Mouse (Mus musculus) intestine, embryonic 16.5 days (tissue): ENCODE measurements at regions not wholly inside any gene's neighbourhood (a gene's known extent, or its start where the extent isn't known, plus 50 kb on each side); places are given as distances from the start of the nearest gene placed in this dataset.
"Not testable (repeated sequence)": the region's sequence is repeated elsewhere in the genome, so short reads cannot be mapped to it uniquely, and the experiment has no call there.

ENCODE experiments used
- ATAC-seq: fragments of 200-750 bp; cut with Nextera tagmentation; 2 replicates; pipeline ENCODE4 v1.8.0; 2017; ENCODE audit warnings: moderate TSS enrichment, moderate library complexity
- H3K27ac ChIP-seq: fragments of 300-500 bp; sonication (generic); 2 replicates; pipeline ENCODE4 v1.5.1; 2014; ENCODE audit warnings: mild to moderate bottlenecking, low read length
- H3K27me3 ChIP-seq: fragments of 300-500 bp; sonication (generic); replicated peaks from 2 replicates; pipeline ENCODE4 v1.6.1; 2014; ENCODE audit warnings: low read length, control low read depth, mixed read lengths; ENCODE audit not compliant: control insufficient read depth, insufficient read depth
- H3K36me3 ChIP-seq: fragments of 300-500 bp; sonication (generic); 2 replicates; pipeline ENCODE4 v1.6.1; 2014; ENCODE audit warnings: low read length, control low read depth; ENCODE audit not compliant: control insufficient read depth, insufficient read depth
- H3K4me1 ChIP-seq: fragments of 300-500 bp; sonication (generic); 2 replicates; pipeline ENCODE4 v1.6.1; 2014; ENCODE audit warnings: low read length, control low read depth, mixed read lengths; ENCODE audit not compliant: control insufficient read depth, insufficient read depth
- H3K4me2 ChIP-seq: fragments of 300-500 bp; sonication (generic); 2 replicates; pipeline ENCODE4 v1.6.1; 2014; ENCODE audit warnings: low read depth, low read length, control low read depth
- H3K4me3 ChIP-seq: fragments of 300-500 bp; sonication (generic); 2 replicates; pipeline ENCODE4 v1.5.1; 2014; ENCODE audit warnings: mild to moderate bottlenecking, low read length
- H3K9ac ChIP-seq: fragments of 300-500 bp; sonication (generic); 2 replicates; pipeline ENCODE4 v1.6.1; 2014; ENCODE audit warnings: low read depth, low read length
- H3K9me3 ChIP-seq: fragments of 300-500 bp; sonication (generic); 2 replicates; pipeline ENCODE4 v1.6.1; 2016; ENCODE audit warnings: low read length, control low read depth; ENCODE audit not compliant: control insufficient read depth
- WGBS: fragments of 180-500 bp; shearing (Covaris S2); extraction: QIAGEN DNeasy Blood & Tissue Kit; methylation state at CpG from one replicate; pipeline ENCODE4 v1.1.7; 2014; 5-methylcytosine and 5-hydroxymethylcytosine counted together

GRCm38 (mm10) chr1:108026461-108026860, 436.7 kb downstream of the Serpinb8 start:
- no peaks in the 10 kb centered on the region for H3K9me3 ChIP-seq
- no peak overlapping the region for H3K4me3 ChIP-seq
- no peak overlapping the region for H3K4me2 ChIP-seq
- H3K9ac ChIP-seq = no peak overlapping the region
- H3K36me3 ChIP-seq = no peaks in the 10 kb centered on the region
- no peaks in the 10 kb centered on the region for H3K4me1 ChIP-seq
- no peaks in the 10 kb centered on the region for H3K27me3 ChIP-seq
- H3K27ac ChIP-seq = no peak overlapping the region
- no peak for ATAC-seq

DNA sequence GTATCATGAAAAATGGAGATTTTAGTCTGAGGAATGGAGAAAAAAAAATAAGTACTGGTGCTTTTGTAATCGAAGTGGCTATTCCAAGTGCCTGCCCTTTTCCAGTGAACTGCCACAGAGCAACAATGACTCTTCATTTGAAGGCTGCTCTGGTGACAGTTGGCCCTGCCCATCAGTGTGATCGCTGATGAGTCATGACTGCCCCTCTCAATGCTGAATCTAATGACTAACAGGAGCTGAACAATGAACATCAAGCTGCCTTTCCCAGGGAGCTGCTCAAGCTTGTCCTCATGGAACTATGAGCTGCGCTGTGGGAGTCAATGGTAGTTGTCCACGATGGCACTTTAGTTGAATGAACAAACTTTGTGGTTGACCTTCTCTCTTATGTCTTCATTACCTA, 456.4 kb downstream of the Serpinb8 start:
- no peaks in the 10 kb centered on the region for H3K4me1 ChIP-seq
- no peaks in the 10 kb centered on the region for H3K9me3 ChIP-seq
- no peaks in the 10 kb centered on the region for H3K27me3 ChIP-seq
- no peak overlapping the region for H3K27ac ChIP-seq
- ATAC-seq = no peak
- no peaks in the 10 kb centered on the region for H3K36me3 ChIP-seq
- H3K4me2 ChIP-seq = no peak overlapping the region
- WGBS = 78% methylated on average over 4 of the region's 4 CpGs
- no peak overlapping the region for H3K4me3 ChIP-seq
- no peak overlapping the region for H3K9ac ChIP-seq

GRCm38 (mm10) chr1:108046857-108047714, 457.3 kb downstream of the Serpinb8 start:
- Histone ChIP-seq H3K36me3 (no peaks in the 10 kb centered on the region), H3K9me3 (no peaks in the 10 kb centered on the region), H3K4me2 (no peak overlapping the region), H3K9ac (no peak overlapping the region), H3K27ac (no peak overlapping the region), H3K4me3 (no peak overlapping the region), H3K4me1 (no peaks in the 10 kb centered on the region), H3K27me3 (no peaks in the 10 kb centered on the region)
- 55% methylated on average over 5 of the region's 5 CpGs for WGBS
- no peak for ATAC-seq

DNA sequence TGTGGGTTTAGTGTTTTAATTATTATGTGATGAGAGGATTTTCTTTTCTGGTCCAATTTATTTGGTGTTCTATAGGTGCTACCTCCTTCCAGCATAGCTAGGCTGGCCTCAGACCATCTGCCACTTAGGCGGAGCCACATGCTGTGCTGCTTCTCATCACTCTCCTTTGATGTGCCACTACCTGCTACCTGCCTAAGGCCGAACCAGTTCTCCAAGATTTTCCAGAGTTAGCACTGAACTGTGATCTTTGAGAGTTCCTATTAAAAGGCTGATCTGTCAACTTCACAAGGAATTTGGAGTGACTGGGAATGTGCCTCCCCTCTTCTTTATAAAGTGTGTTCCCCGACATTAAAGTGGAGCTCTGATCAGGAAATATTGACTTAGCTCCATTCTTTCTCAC, 504.8 kb downstream of the Serpinb8 start:
- ATAC-seq = no peak
- WGBS = 65% methylated on average over 3 of the region's 3 CpGs

GRCm38 (mm10) chr1:108102607-108103006, 512.8 kb downstream of the Serpinb8 start:
- H3K9ac ChIP-seq = no peak overlapping the region
- H3K27ac ChIP-seq = no peak overlapping the region
- no peaks in the 10 kb centered on the region for H3K36me3 ChIP-seq
- no peaks in the 10 kb centered on the region for H3K9me3 ChIP-seq
- no peaks in the 10 kb centered on the region for H3K27me3 ChIP-seq
- H3K4me3 ChIP-seq = no peak overlapping the region
- H3K4me1 ChIP-seq = no peaks in the 10 kb centered on the region
- no peak for ATAC-seq
- no peak overlapping the region for H3K4me2 ChIP-seq
- WGBS = 83% methylated on average over 2 of the region's 2 CpGs

More for the DNA sequence above, 504.8 kb downstream of the Serpinb8 start:
- Histone ChIP-seq H3K4me3 (no peak overlapping the region), H3K36me3 (no peaks in the 10 kb centered on the region), H3K9ac (no peak overlapping the region), H3K4me2 (no peak overlapping the region), H3K4me1 (no peaks in the 10 kb centered on the region), H3K27me3 (no peaks in the 10 kb centered on the region), H3K27ac (no peak overlapping the region), H3K9me3 (no peaks in the 10 kb centered on the region)

DNA sequence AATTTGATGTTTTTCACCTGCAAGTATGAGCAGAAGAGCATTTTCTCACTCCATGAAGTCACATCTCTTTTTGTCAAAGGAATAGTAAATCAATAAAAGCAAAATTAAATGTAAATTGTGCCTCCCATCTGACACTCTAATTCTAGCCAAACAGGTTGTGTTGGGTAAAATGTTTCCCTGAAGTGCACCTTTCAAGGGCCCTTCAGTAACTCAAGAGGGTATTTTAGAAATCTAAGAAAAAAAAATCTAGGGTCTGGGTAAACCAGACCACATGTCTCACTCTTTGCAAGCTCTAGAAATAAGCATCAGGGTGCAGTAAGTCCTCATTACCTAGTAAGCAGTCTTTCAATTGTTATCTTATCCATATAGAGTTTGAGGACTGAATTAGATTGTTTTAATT, 521.2 kb downstream of the Serpinb8 start:
- H3K27ac ChIP-seq = no peak overlapping the region

DNA sequence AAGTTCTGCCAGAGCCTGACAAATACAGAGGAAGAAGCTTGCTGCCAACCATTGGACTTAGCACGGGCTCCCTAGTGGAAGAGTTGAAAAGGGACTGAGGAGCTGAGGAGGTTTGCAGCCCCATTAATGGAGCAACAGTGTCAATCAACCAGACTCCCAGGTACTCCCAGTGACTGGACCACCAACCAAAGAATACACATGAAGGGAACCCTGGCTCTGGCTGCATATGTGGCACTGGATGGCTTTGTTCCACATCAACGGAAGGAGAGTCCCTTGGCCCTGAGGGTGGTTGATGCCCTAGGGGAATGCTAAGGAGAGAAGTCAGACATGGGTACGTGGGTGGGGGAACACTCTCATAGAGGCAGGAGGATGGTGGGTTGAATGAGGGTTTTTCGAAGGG, 537.6 kb downstream of the Serpinb8 start:
- Histone ChIP-seq H3K4me3 (no peak overlapping the region), H3K27me3 (no peaks in the 10 kb centered on the region), H3K9ac (no peak overlapping the region), H3K36me3 (no peaks in the 10 kb centered on the region), H3K4me2 (no peak overlapping the region), H3K27ac (no peak overlapping the region), H3K9me3 (no peaks in the 10 kb centered on the region), H3K4me1 (no peaks in the 10 kb centered on the region)
- WGBS = 75% methylated on average over 4 of the region's 4 CpGs
- no peak for ATAC-seq

More for the DNA sequence above, 521.2 kb downstream of the Serpinb8 start:
- H3K36me3 ChIP-seq = no peaks in the 10 kb centered on the region
- no peaks in the 10 kb centered on the region for H3K4me1 ChIP-seq
- no peak for ATAC-seq
- H3K9ac ChIP-seq = no peak overlapping the region
- no peaks in the 10 kb centered on the region for H3K27me3 ChIP-seq
- no peak overlapping the region for H3K4me2 ChIP-seq
- H3K4me3 ChIP-seq = no peak overlapping the region
- H3K9me3 ChIP-seq = no peaks in the 10 kb centered on the region

DNA sequence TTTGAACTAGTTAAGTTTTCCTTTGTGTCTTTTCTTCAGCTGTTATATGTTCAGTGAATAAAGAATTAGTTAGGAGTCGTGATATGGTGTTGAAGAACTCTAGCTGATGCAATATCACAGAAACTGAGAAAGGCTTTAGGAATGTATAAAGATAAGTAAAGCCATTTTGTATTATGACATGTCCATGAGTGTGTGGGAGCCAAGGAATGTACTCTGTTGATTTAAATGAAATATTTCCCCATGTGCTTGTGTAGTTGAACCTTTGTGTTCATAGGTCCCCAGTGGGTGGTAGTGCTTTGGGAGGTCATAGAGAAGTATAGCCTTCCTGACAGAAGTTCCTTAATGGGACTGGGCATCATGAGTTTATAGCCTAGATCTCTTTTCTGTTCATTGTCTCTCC, 542.2 kb downstream of the Serpinb8 start:
- H3K4me3 ChIP-seq = no peak overlapping the region
- 62% methylated on average over 1 of the region's 1 CpGs for WGBS
- H3K9me3 ChIP-seq = no peaks in the 10 kb centered on the region
- no peaks in the 10 kb centered on the region for H3K27me3 ChIP-seq
- H3K4me2 ChIP-seq = no peak overlapping the region
- ATAC-seq = no peak
- H3K36me3 ChIP-seq = no peaks in the 10 kb centered on the region
- no peak overlapping the region for H3K27ac ChIP-seq
- H3K9ac ChIP-seq = no peak overlapping the region
- no peaks in the 10 kb centered on the region for H3K4me1 ChIP-seq

DNA sequence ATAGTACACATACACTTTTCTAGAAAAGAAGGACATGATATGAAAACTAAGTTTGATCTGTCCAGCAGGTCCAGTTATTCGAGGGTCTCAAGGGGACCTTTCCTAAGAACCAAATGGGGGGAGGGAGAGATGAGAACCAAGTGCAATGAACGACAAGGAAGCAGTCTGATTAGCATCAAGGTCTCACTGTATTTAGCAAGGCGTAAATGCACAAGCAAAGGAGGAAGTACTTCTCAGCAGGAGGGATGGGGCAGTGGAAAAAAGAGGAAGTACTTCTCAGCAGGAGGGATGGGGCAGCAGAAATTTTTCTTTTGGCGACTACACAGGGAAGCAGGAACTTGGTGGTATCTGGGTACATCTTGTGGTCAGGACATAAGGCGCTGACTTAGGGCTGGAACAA, 545.5 kb downstream of the Serpinb8 start:
- not testable (repeated sequence) for H3K4me1 ChIP-seq, H3K4me3 ChIP-seq, ATAC-seq, H3K9me3 ChIP-seq, H3K27me3 ChIP-seq, H3K4me2 ChIP-seq, H3K9ac ChIP-seq, H3K36me3 ChIP-seq, H3K27ac ChIP-seq
- WGBS = 78% methylated on average over 5 of the region's 5 CpGs

DNA sequence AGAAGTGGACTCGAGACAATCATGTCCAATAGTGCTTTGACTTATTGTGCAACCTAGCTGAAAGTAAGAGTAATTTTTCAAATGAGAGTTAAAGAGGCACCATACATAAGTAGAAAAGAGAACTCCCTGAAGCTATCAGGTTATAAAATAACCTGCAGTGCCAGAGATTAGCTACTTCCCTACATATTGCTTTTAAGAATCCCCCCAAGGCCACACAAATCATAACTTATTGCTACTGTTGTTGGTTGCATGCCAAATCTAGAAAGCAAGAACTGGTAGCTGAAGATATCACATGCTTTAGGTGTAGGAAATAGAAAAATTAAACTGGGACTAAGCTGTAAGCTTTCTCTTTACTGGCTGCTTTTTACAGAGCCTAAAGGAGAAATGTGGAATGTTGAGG, 554.3 kb downstream of the Serpinb8 start:
- 74% methylated on average over 1 of the region's 1 CpGs for WGBS

More for the DNA sequence above, 554.3 kb downstream of the Serpinb8 start:
- Histone ChIP-seq H3K9me3 (no peaks in the 10 kb centered on the region), H3K27ac (no peak overlapping the region), H3K4me2 (no peak overlapping the region), H3K9ac (no peak overlapping the region), H3K4me3 (no peak overlapping the region), H3K27me3 (no peaks in the 10 kb centered on the region), H3K4me1 (no peaks in the 10 kb centered on the region), H3K36me3 (no peaks in the 10 kb centered on the region)
- ATAC-seq = no peak
